Mouse (Mus musculus) erythroblast, embryonic 14.5 days (primary cell): Measurements from ENCODE around the gene Eno2.

Experiments used
- GATA1 ChIP-seq: IDR thresholded peaks from 2 replicates; pipeline ENCODE4 v1.6.1; 2012; ENCODE audit warnings: low read length, inconsistent platforms, mixed read lengths
- TAL1 ChIP-seq: IDR thresholded peaks from 3 replicates; pipeline ENCODE4 v1.6.1; 2012; ENCODE audit warnings: low read length, inconsistent platforms, mixed read lengths

GRCm38 (mm10) chr6:124728621-124729020, 40.9 kb downstream of the Eno2 start:
- TF ChIP-seq GATA1 (no peak), TAL1 (no peak)
